Mouse (Mus musculus): ENCODE results near the gene Bckdhb. TPM values are rescaled to one million over a fixed set of nuclear protein-coding genes. Genes with fewer than 3 reads are reported as not detected.

The Bckdhb gene
- polyA plus RNA-seq (2012; rRNA removed) = 6.6 and 8.3 TPM in 2 replicates

GRCm38 (mm10) chr9:83924878-83925687, at the start of gene Bckdhb:
TSS of gene Bckdhb (plus strand) at chr9:83925145.

Other genes starting within 250 kb of the Bckdhb start
- 0.92 and 1.2 TPM in 2 replicates for gene Elovl4, start 118.9 kb upstream of the Bckdhb start, polyA plus RNA-seq (2012; rRNA removed)
- 0.62 and 0.88 TPM in 2 replicates for gene Ttk, start 90.5 kb upstream of the Bckdhb start, polyA plus RNA-seq (2012; rRNA removed)